Mouse (Mus musculus) forebrain, postnatal 0 days (tissue): Measurements from ENCODE around the gene Kcnmb3. TPM values are rescaled to one million over a fixed set of nuclear protein-coding genes. Genes with fewer than 3 reads are reported as not detected.
"Not testable (repeated sequence)": the region's sequence is repeated elsewhere in the genome, so short reads cannot be mapped to it uniquely, and the experiment has no call there.

Source experiments
- ATAC-seq: fragments of 200-750 bp; cut with Nextera tagmentation; 2 replicates; pipeline ENCODE4 v1.8.0; 2017; ENCODE audit warnings: mild to moderate bottlenecking, moderate library complexity
- DNase-seq: peaks from one replicate; pipeline ENCODE4 v3.0.0-alpha.2; 2015
- H3K27ac ChIP-seq: fragments of 300-500 bp; sonication (generic); 2 replicates; pipeline ENCODE4 v1.5.1; 2014; ENCODE audit warnings: low read depth, mild to moderate bottlenecking, antibody characterized with exemption, low read length, moderate library complexity, mixed read lengths
- H3K27me3 ChIP-seq: fragments of 300-500 bp; sonication (generic); 2 replicates; pipeline ENCODE4 v1.6.1; 2014; ENCODE audit warnings: mild to moderate bottlenecking, low read length, mixed read lengths; ENCODE audit not compliant: insufficient read depth
- H3K36me3 ChIP-seq: fragments of 300-500 bp; sonication (generic); 2 replicates; pipeline ENCODE4 v1.6.1; 2014; ENCODE audit warnings: mild to moderate bottlenecking, moderate library complexity; ENCODE audit not compliant: insufficient read depth
- H3K4me1 ChIP-seq: fragments of 300-500 bp; sonication (generic); 2 replicates; pipeline ENCODE4 v1.6.1; 2014; ENCODE audit warnings: antibody characterized with exemption; ENCODE audit not compliant: insufficient read depth
- H3K4me2 ChIP-seq: fragments of 300-500 bp; sonication (generic); 2 replicates; pipeline ENCODE4 v1.6.1; 2014; ENCODE audit warnings: low read depth, mild to moderate bottlenecking, moderate library complexity
- H3K4me3 ChIP-seq: fragments of 300-500 bp; sonication (generic); 2 replicates; pipeline ENCODE4 v1.5.1; 2014; ENCODE audit warnings: low read depth, low read length, mixed read lengths
- H3K9ac ChIP-seq: fragments of 300-500 bp; sonication (generic); 2 replicates; pipeline ENCODE4 v1.6.1; 2014; ENCODE audit warnings: mild to moderate bottlenecking
- H3K9me3 ChIP-seq: fragments of 300-500 bp; sonication (generic); 2 replicates; pipeline ENCODE4 v1.6.1; 2016; ENCODE audit warnings: low read length
- CTCF ChIP-seq: sonication (generic); IDR thresholded peaks from 2 replicates; pipeline ENCODE4 v1.5.1; 2016; ENCODE audit warnings: antibody characterized with exemption, control low read depth, low read depth
- WGBS: fragments of 180-500 bp; shearing (Covaris S2); extraction: QIAGEN DNeasy Blood & Tissue Kit; methylation state at CpG from one replicate; pipeline ENCODE4 v1.1.7; 2014; 5-methylcytosine and 5-hydroxymethylcytosine counted together
- polyA plus RNA-seq: library from polyadenylated mRNA; unstranded; fragments of >200 nt; fragmentation: Nextera tagmentation; extraction: Ambion mirVana; gene quantifications from 2 replicates; pipeline ENCODE4 v1.2.1, GENCODE M21; 2015
- total RNA-seq: library from RNA; depleted of rRNA; stranded (reverse); fragments of >200 nt; gene quantifications from 2 replicates; pipeline ENCODE4 v1.2.3, GENCODE M21; 2014; rRNA removed

Kcnmb3 gene
- total and polyA plus RNA-seq, 2 experiments from 2014 or later = not detected

DNA sequence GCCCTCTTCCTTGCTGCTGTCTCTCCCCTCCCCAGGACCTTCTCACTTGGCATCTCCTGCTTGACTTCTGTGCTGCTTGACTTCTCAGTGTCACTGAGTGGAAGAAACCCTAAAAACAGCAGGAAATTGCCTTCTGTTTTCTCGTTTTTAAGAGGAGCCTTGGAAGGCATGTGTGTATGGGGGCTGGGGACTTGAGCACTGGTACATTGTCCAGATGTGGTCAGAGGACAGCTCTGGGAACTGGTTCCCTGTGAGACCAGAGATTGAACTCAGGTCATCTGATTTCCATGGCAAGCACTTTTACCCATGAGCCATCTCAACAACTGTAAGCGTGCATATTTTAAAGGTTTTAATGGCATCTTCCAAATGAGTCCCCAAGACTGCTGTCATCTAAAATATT lies 58.0 kb downstream of the Kcnmb3 start:
- DNase-seq (no peak), ATAC-seq (no peak)
- no peak overlapping the region for H3K4me3 ChIP-seq
- no peaks in the 10 kb centered on the region for H3K27me3 ChIP-seq
- no peak overlapping the region for H3K9ac ChIP-seq
- H3K4me2 ChIP-seq = no peak overlapping the region
- H3K36me3 ChIP-seq = peaks cover 18% of the 10 kb centered on the region
- no peak for TF ChIP-seq CTCF
- 88% methylated on average over 2 of the region's 2 CpGs for WGBS
- H3K27ac ChIP-seq = no peak overlapping the region
- no peaks in the 10 kb centered on the region for H3K9me3 ChIP-seq
- H3K4me1 ChIP-seq = no peaks in the 10 kb centered on the region

DNA sequence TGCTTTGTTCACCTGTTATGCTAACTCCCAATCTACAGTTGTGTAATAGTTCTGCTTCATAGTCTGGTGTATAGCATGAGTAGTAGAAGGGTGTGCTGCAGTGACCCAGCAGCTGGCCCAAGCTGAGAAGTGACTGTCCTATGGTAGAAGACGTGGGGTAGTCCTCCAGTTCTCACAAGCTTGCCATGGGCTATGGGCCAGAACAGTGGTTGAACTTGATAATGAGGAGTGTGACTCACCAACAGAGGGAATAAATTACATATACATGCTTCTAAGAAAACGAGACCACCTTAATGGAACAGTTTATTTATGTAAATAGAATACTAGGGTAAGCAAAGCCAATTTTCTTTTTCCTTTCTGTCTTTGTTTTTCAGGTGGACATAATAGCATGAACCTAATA lies 61.6 kb downstream of the Kcnmb3 start:
- H3K9ac ChIP-seq = no peak overlapping the region
- no peaks in the 10 kb centered on the region; the same call in 1 of the 2 replicates for H3K4me1 ChIP-seq
- no peaks in the 10 kb centered on the region for H3K27me3 ChIP-seq
- no peak for TF ChIP-seq CTCF
- H3K27ac ChIP-seq = no peak overlapping the region
- 47% methylated on average over 2 of the region's 2 CpGs for WGBS
- no peak for ATAC-seq
- H3K9me3 ChIP-seq = no peaks in the 10 kb centered on the region
- no peak overlapping the region for H3K4me3 ChIP-seq
- no peak overlapping the region for H3K4me2 ChIP-seq
- no peaks in the 10 kb centered on the region for H3K36me3 ChIP-seq
- no peak for DNase-seq

DNA sequence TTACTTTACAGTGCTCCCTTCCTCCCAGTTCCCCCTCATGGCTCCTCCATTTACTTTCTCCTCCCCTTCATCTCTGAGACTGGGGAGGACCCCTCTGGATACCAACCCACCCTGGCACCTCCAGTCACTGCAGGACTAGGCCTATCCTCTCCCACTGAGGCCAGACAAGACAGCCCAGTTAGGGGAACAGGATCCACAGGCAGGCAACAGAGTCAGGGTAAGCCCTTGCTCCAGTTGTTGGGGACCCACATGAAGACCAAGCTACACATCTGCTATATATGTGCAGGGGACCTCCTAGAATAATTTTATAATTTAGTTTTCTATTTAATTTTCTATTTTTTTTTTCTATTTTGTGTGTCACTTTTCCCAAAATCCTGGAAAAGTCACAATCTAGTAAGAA lies 62.7 kb downstream of the Kcnmb3 start:
- not testable (repeated sequence) for H3K27ac ChIP-seq, H3K9ac ChIP-seq, H3K4me2 ChIP-seq, H3K4me3 ChIP-seq, ATAC-seq, DNase-seq, H3K9me3 ChIP-seq, H3K4me1 ChIP-seq, H3K27me3 ChIP-seq, H3K36me3 ChIP-seq

DNA sequence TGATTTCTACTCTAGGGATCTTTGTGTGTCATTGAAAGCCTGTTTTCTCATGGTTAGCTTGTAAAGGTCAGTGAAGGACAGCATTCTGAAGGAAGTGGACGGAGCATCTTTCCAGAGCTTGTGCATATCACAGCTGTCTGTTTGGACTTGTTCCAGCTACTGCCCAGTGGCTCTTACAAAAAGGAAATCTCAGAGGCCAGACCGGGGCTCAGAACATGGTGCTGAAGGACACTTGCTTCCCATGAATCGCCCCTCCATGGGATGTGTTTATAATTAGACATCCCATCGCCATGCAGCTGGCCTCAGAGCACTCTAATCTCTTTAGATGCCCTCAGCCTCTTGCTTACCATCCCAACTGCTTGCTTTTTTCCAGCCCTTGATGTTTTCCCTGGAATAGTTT lies 63.1 kb downstream of the Kcnmb3 start:
- WGBS = 72% methylated on average over 4 of the region's 4 CpGs

DNA sequence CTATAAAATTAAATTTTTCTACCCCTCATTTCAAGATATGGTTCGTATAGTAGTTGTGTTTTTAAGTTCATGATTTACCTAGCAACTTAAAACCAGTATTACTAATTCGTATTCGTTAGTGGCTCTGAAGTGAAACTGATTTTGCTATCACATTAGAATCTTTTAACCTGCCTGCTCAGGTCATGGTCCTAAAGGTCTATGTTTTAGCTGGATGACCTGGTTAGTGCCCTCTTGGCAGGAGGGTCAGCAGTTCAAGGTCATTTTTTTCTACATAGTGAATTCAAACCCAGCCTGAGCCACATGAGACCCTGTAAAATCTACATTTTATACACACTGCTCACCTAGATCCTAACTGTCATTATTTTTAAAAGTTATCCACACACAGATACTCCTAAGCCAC lies 63.7 kb downstream of the Kcnmb3 start:
- Histone ChIP-seq H3K4me1 (no peaks in the 10 kb centered on the region; the same call in 1 of the 2 replicates), H3K4me3 (no peak overlapping the region), H3K27ac (no peak overlapping the region), H3K36me3 (no peaks in the 10 kb centered on the region), H3K9me3 (no peaks in the 10 kb centered on the region), H3K9ac (no peak overlapping the region), H3K27me3 (no peaks in the 10 kb centered on the region), H3K4me2 (no peak overlapping the region)
- ATAC-seq (no peak), DNase-seq (no peak)
- TF ChIP-seq CTCF = no peak
- WGBS = 92% methylated on average over 3 of the region's 3 CpGs

More for the DNA sequence above, 63.1 kb downstream of the Kcnmb3 start:
- Histone ChIP-seq H3K4me1 (no peaks in the 10 kb centered on the region; the same call in 1 of the 2 replicates), H3K27ac (no peak overlapping the region), H3K9ac (no peak overlapping the region), H3K27me3 (no peaks in the 10 kb centered on the region), H3K4me3 (no peak overlapping the region), H3K9me3 (no peaks in the 10 kb centered on the region), H3K4me2 (no peak overlapping the region), H3K36me3 (no peaks in the 10 kb centered on the region)
- TF ChIP-seq CTCF = no peak
- no peak for ATAC-seq
- DNase-seq = no peak

DNA sequence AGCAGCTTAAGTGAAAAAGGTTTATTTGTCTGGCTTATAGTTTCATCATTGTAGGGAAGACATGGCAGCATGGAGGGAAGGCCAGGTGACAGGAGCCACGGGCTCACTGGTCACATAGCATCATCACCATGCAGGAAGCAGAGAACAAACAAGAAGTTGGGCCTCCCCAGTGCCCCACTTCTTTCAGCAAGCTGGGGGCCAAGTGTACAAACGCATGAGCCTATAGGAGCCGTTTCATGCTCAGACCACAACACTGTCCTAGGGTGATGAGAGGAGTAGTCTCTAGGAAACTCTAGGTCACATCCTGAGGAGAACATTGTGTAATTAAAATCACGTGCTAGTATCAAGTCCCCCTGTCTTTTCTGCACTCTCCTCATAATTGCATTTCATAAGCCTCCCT lies 64.3 kb downstream of the Kcnmb3 start:
- no peak for TF ChIP-seq CTCF
- Histone ChIP-seq H3K4me2 (no peak overlapping the region), H3K27ac (no peak overlapping the region), H3K36me3 (no peaks in the 10 kb centered on the region), H3K4me3 (no peak overlapping the region), H3K9ac (no peak overlapping the region), H3K4me1 (no peaks in the 10 kb centered on the region; the same call in 1 of the 2 replicates), H3K9me3 (no peaks in the 10 kb centered on the region), H3K27me3 (no peaks in the 10 kb centered on the region)
- ATAC-seq = no peak
- 75% methylated on average over 4 of the region's 4 CpGs for WGBS
- DNase-seq = no peak

Other genes starting within 250 kb of the Kcnmb3 start
- 9.5 and 13.9 TPM in 2 replicates for gene Zmat3, start 126.2 kb downstream of the Kcnmb3 start, total RNA-seq
- 3.0 and 4.9 TPM in 2 replicates for gene Zmat3, start 126.2 kb downstream of the Kcnmb3 start, polyA plus RNA-seq
- gene Pik3ca, start 94.6 kb downstream of the Kcnmb3 start, total RNA-seq = 45.3 and 55.4 TPM in 2 replicates
- 7.0 and 8.0 TPM in 2 replicates for gene Pik3ca, start 94.6 kb downstream of the Kcnmb3 start, polyA plus RNA-seq
- gene Zfp639, start 18.0 kb upstream of the Kcnmb3 start, total RNA-seq = 74.2 and 80.8 TPM in 2 replicates
- 42.2 and 42.6 TPM in 2 replicates for gene Zfp639, start 18.0 kb upstream of the Kcnmb3 start, polyA plus RNA-seq
- gene Mfn1, start 37.2 kb upstream of the Kcnmb3 start, total RNA-seq = 28.4 and 52.6 TPM in 2 replicates
- gene Mfn1, start 37.2 kb upstream of the Kcnmb3 start, polyA plus RNA-seq = 17.8 and 30.1 TPM in 2 replicates
- 125 and 135 TPM in 2 replicates for gene Gnb4, start 124.4 kb upstream of the Kcnmb3 start, total RNA-seq
- gene Gnb4, start 124.4 kb upstream of the Kcnmb3 start, polyA plus RNA-seq = 131 and 136 TPM in 2 replicates
- 34.5 and 43.6 TPM in 2 replicates for gene Actl6a, start 214.1 kb upstream of the Kcnmb3 start, total RNA-seq
- gene Actl6a, start 214.1 kb upstream of the Kcnmb3 start, polyA plus RNA-seq = 39.6 and 44.3 TPM in 2 replicates
- 389 and 418 TPM in 2 replicates for gene Ndufb5, start 244.8 kb upstream of the Kcnmb3 start, total RNA-seq
- gene Ndufb5, start 244.8 kb upstream of the Kcnmb3 start, polyA plus RNA-seq = 338 and 406 TPM in 2 replicates
- 19.1 and 29.6 TPM in 2 replicates for gene Mrpl47, start 245.4 kb upstream of the Kcnmb3 start, total RNA-seq
- gene Mrpl47, start 245.4 kb upstream of the Kcnmb3 start, polyA plus RNA-seq = 30.3 and 34.3 TPM in 2 replicates